ENCODE assay signal across 7 mouse cellular contexts in genomic region chr13:101801372-101802186, GRCm38 (mm10). TPM values are rescaled to one million over a fixed set of nuclear protein-coding genes. Genes with fewer than 3 reads are reported as not detected.
A peak's percentile ranks its signal among the peaks of the same experiment; 100 is the strongest.
DNase-seq lines count a peak whose midpoint lies in the region; ATAC-seq and TF ChIP-seq lines count a peak whose summit lies in the region.

No protein-coding gene starts in this region.

- peak overlapping the region; percentile 75 for H3K27ac ChIP-seq in embryonic facial prominence, embryonic 15.5 days (replicated peaks)
- H3K27ac ChIP-seq in heart, embryonic 10.5 days: peak overlapping the region; percentile 91
- no peak overlapping the region for H3K27ac ChIP-seq in limb, embryonic 11.5 days (replicated peaks; ENCODE audit: low read depth, low read length)
- H3K27ac ChIP-seq in midbrain, embryonic 11.5 days (ENCODE audit: low read depth, low read length): peak overlapping the region; percentile 57; the same call in 1 of the 2 replicates
- no peak overlapping the region for H3K27ac ChIP-seq in small intestine, adult 2 months (ENCODE audit: insufficient read depth, low read depth, low read length)

- WGBS in embryonic facial prominence, embryonic 15.5 days: 2% methylated on average over 41 of the region's 41 CpGs
- WGBS in heart, embryonic 10.5 days: under 1% methylated on average over 41 of the region's 41 CpGs
- WGBS in limb, embryonic 11.5 days: 3% methylated on average over 41 of the region's 41 CpGs
- 3% methylated on average over 41 of the region's 41 CpGs for WGBS in midbrain, embryonic 11.5 days
- 2% methylated on average over 41 of the region's 41 CpGs for WGBS in small intestine, adult 2 months

- H3K4me2 ChIP-seq in embryonic facial prominence, embryonic 15.5 days (replicated peaks): peak overlapping the region; percentile 74
- H3K4me2 ChIP-seq in limb, embryonic 11.5 days (ENCODE audit: low read depth, severe bottlenecking): peak overlapping the region; percentile 72
- peak overlapping the region; percentile 44 for H3K4me2 ChIP-seq in midbrain, embryonic 11.5 days

- TF ChIP-seq CTCF in small intestine, adult 2 months (IDR thresholded peaks at IDR 0.05; ENCODE audit: extremely low read depth, insufficient read length, insufficient replicate concordance, low read depth, low read length): no peak

- no peaks in the 10 kb centered on the region for H3K9me3 ChIP-seq in embryonic facial prominence, embryonic 15.5 days (replicated peaks)
- no peaks in the 10 kb centered on the region for H3K9me3 ChIP-seq in heart, embryonic 10.5 days
- H3K9me3 ChIP-seq in limb, embryonic 11.5 days (ENCODE audit: control insufficient read depth, low read length): no peaks in the 10 kb centered on the region
- H3K9me3 ChIP-seq in midbrain, embryonic 11.5 days (ENCODE audit: control insufficient read depth, low read length): no peaks in the 10 kb centered on the region

- H3K9ac ChIP-seq in embryonic facial prominence, embryonic 15.5 days: peak overlapping the region; percentile 21; the same call in 1 of the 2 replicates
- peak overlapping the region; percentile 81 for H3K9ac ChIP-seq in limb, embryonic 11.5 days (ENCODE audit: low read length)
- peak overlapping the region; percentile 54 for H3K9ac ChIP-seq in midbrain, embryonic 11.5 days (ENCODE audit: low read length)

- peak; percentile 74 for ATAC-seq in embryonic facial prominence, embryonic 15.5 days (ENCODE audit: insufficient number of reproducible peaks, low FRiP score, low TSS enrichment, low read depth)
- ATAC-seq in limb, embryonic 11.5 days (ENCODE audit: insufficient number of reproducible peaks, low FRiP score, low TSS enrichment, low read depth): peak; percentile 77; the same call in 1 of the 2 replicates
- ATAC-seq in midbrain, embryonic 11.5 days (ENCODE audit: low FRiP score): peak; percentile 95

- H3K27me3 ChIP-seq in embryonic facial prominence, embryonic 15.5 days: 0 out of 2 replicates have a peak, but pooled peaks cover 5% of the 10 kb centered on the region
- peaks cover 5% of the 10 kb centered on the region; the same call in 1 of the 2 replicates for H3K27me3 ChIP-seq in heart, embryonic 10.5 days (ENCODE audit: insufficient read depth, poor library complexity, severe bottlenecking)
- 0 out of 2 replicates have a peak, but pooled peaks cover 7% of the 10 kb centered on the region for H3K27me3 ChIP-seq in limb, embryonic 11.5 days (ENCODE audit: control insufficient read depth, insufficient read depth, low read length)
- H3K27me3 ChIP-seq in midbrain, embryonic 11.5 days (ENCODE audit: control insufficient read depth, insufficient read depth, low read length): no peaks in the 10 kb centered on the region
- no peaks in the 10 kb centered on the region for H3K27me3 ChIP-seq in small intestine, adult 2 months (ENCODE audit: control insufficient read depth, insufficient read depth, low read length)

- H3K4me1 ChIP-seq in embryonic facial prominence, embryonic 15.5 days: peaks cover 13% of the 10 kb centered on the region
- peaks cover 16% of the 10 kb centered on the region; the same call in 1 of the 2 replicates for H3K4me1 ChIP-seq in heart, embryonic 10.5 days
- H3K4me1 ChIP-seq in limb, embryonic 11.5 days (ENCODE audit: control insufficient read depth, insufficient read depth, low read length): no peaks in the 10 kb centered on the region
- peaks cover 6% of the 10 kb centered on the region; the same call in 1 of the 2 replicates for H3K4me1 ChIP-seq in midbrain, embryonic 11.5 days (ENCODE audit: control insufficient read depth, insufficient read depth, low read length)
- H3K4me1 ChIP-seq in small intestine, adult 2 months (ENCODE audit: control insufficient read depth, insufficient read depth, insufficient read length, low read length): peaks cover 6% of the 10 kb centered on the region

- peak; percentile 90 for DNase-seq in brain, adult 2 months (ENCODE audit: low read depth, low spot score)
- DNase-seq in heart, embryonic 10.5 days (ENCODE audit: low spot score): peak; percentile 82
- peak; percentile 63 for DNase-seq in kidney, adult 9 months
- peak; percentile 79 for DNase-seq in limb, embryonic 11.5 days (ENCODE audit: low spot score)
- DNase-seq in midbrain, embryonic 11.5 days (ENCODE audit: low spot score, missing footprints): peak; percentile 98

- H3K36me3 ChIP-seq in embryonic facial prominence, embryonic 15.5 days: no peaks in the 10 kb centered on the region
- H3K36me3 ChIP-seq in heart, embryonic 10.5 days: no peaks in the 10 kb centered on the region
- no peaks in the 10 kb centered on the region for H3K36me3 ChIP-seq in limb, embryonic 11.5 days (ENCODE audit: control insufficient read depth, insufficient read depth, low read length)
- no peaks in the 10 kb centered on the region for H3K36me3 ChIP-seq in midbrain, embryonic 11.5 days (ENCODE audit: control insufficient read depth, insufficient read depth, low read length)
- H3K36me3 ChIP-seq in small intestine, adult 2 months (ENCODE audit: control insufficient read depth, insufficient read depth, low read length): no peaks in the 10 kb centered on the region

- H3K4me3 ChIP-seq in embryonic facial prominence, embryonic 15.5 days (replicated peaks): peak overlapping the region; percentile 47
- H3K4me3 ChIP-seq in heart, embryonic 10.5 days: peak overlapping the region; percentile 66
- peak overlapping the region; percentile 38 for H3K4me3 ChIP-seq in limb, embryonic 11.5 days (ENCODE audit: low read depth, low read length)
- H3K4me3 ChIP-seq in midbrain, embryonic 11.5 days (ENCODE audit: low read depth, low read length): peak overlapping the region; percentile 30
- H3K4me3 ChIP-seq in small intestine, adult 2 months (ENCODE audit: low read depth, low read length): peak overlapping the region; percentile 62

- TF ChIP-seq POLR2A in small intestine, adult 2 months (IDR thresholded peaks at IDR 0.05; ENCODE audit: low read depth, low read length): no peak

RNA-seq across cellular contexts. Expression of gene Pik3r1, which starts 33.6 kb away (rescaled TPM):
- polyA plus RNA-seq in embryonic facial prominence, embryonic 15.5 days (2015; fragmentation: Nextera tagmentation; extraction: Ambion mirVana): 44.7 and 46.0 TPM in 2 replicates
- 13.6 and 14.4 TPM in 2 replicates for polyA plus RNA-seq in heart, embryonic 10.5 days (2016; fragmentation: Nextera tagmentation; extraction: Ambion mirVana)
- 12.7 and 14.6 TPM in 2 replicates for polyA plus RNA-seq in limb, embryonic 11.5 days (2014; fragmentation: Nextera tagmentation; extraction: Ambion mirVana)
- 13.6 and 13.9 TPM in 2 replicates for polyA plus RNA-seq in midbrain, embryonic 11.5 days (2014; fragmentation: Nextera tagmentation; extraction: Ambion mirVana)
- 5.7 and 11.4 TPM in 2 replicates for polyA plus RNA-seq in small intestine, adult 2 months (2012; rRNA removed)

Comparison
In these comparisons a context has a peak if more than half of its experiments do, and no peak if none do; other contexts are left out.
1. H3K27ac ChIP-seq: peak in embryonic facial prominence, embryonic 15.5 days (single experiment), heart, embryonic 10.5 days (single experiment) and midbrain, embryonic 11.5 days (single experiment); none in limb, embryonic 11.5 days (single experiment) and small intestine, adult 2 months (single experiment).
2. H3K9ac ChIP-seq: peak in every context shown above with its lines; median percentile 81 in limb, embryonic 11.5 days; 54 in midbrain, embryonic 11.5 days; 21 in embryonic facial prominence, embryonic 15.5 days.
3. Peak in every context shown above with its lines, with median percentiles within 50 percentile points of each other: DNase-seq, ATAC-seq, H3K4me2 ChIP-seq and H3K4me3 ChIP-seq.